Mouse (Mus musculus) frontal cortex, adult (tissue): ENCODE measurements around the gene Neurog3.
A peak's percentile ranks its signal among the peaks of the same experiment; 100 is the strongest.

Source experiments
- ATAC-seq: cut with Nextera tagmentation; 2 replicates; pipeline ENCODE4 v1.9.2; 2017; ENCODE audit warnings: mild to moderate bottlenecking, moderate library complexity, mixed read lengths; ENCODE audit not compliant: low TSS enrichment

Gene Neurog3

DNA sequence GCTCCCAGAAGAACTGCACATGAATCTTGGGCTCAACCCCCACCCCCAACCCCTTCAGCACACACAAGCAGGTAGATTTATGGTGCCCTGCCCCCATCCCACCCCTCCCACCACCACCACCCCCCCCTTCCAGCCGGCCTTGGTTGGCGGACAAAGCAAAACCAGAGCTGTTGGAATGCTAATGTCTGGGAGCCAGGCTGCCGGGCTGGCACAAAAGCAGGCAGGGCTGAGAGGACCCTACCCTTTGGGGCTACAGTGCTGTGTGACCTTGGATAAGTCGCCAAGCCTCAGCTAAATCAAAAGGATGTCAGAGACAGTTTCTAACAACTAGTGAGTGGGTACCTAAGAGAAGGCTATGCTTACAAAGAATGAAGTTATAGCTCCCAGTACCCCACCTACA, 4.3 kb downstream of the Neurog3 start:
- no peak for ATAC-seq

DNA sequence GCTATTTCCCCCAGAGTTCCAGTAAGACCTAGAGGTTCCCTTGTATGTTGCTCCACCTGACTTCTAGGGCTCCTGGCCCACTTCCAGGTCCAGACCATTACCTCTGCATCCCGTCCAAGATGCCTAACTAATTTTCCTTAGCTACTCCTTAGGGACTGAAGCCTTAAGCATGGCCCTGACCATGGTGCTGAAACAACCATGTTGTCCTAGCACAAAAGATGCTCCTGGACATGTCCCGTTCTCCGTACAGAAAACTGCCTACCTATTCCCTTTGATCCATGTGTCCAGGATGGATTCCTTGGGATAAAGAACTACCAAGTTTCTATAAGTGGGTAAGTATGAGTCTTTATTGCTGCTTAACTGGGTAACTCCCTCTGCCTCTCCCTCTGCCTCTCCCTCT, 5.2 kb downstream of the Neurog3 start:
- ATAC-seq, result no peak

DNA sequence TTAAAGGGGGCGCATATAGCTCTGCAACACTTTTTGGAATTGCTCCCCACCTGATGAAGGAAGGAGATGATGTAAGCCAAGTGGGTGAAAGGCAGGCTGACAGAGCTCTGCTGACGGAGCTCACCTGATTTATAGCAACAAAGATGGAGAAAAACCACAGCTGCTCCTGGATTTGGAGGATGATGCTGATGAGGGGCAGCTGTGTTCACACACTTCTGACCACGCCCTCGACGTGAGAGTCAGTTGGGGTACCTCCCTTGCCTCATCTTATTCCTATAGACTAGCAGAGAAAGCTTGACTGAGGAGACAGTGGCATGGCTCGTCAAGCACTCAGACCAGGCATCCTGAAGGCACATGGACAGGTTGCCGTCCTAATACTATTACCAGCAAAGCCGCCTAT, 10.9 kb downstream of the Neurog3 start, which contains the start of gene Fam241b:
TSS of gene Fam241b (minus strand) at position 101 of the 400 bp plus-strand sequence.
- ATAC-seq, result no peak

DNA sequence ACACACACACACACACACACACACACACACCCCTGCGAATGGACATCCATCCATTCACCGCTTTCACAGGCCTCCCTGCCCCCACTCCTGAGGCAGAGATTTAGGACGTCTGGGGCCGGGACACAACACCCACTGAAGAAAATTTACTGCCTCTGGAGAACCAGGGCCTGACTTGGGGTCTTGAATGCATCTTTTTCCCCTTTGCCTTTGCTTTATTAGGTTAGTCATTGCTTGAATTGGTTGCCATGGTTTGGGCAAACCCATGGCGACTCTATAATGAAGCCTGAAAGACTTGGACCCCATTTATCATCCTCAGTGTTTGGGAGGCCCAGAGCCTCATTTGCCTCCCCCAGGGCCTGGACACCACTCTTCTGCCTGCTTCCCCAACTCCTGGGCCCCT, 13.1 kb downstream of the Neurog3 start:
- no peak for ATAC-seq

DNA sequence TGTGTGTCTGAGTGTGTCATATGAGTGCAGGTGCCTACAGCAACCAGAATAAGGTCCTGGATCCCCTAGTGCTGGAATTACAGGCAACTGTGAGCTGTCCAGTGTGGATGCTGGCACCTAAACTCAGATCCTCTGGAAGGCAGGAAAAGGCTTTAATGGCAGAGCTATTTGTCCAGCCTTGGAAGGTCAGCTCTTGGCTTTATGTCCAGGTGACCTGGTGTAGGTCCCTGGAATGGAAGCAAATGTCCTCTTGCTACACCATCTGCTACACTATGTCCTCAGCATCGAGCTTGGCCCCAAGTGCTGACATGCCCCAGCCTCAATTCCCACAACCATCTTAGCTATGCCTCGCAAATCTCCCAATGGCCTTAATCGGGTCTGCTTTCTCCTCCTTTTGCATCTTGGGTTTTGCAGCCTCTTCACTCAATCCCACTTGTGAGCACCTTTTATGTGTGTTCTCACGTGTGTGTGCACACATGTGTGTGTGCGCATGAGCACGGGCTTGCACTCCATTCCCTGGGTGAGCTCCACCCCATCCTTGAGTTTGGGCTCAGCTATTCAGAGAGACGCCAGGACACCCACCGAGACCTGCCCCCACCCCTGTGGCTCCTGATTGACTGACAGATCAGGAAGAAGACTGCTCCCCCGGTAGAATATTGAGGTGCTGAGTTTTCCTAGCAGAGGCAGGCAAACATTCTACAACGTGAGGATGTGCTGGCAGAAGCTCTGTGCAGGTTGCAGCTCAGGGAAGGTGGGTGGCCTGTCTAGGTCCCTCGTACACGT, 14.8 kb downstream of the Neurog3 start:
- no peak for ATAC-seq

DNA sequence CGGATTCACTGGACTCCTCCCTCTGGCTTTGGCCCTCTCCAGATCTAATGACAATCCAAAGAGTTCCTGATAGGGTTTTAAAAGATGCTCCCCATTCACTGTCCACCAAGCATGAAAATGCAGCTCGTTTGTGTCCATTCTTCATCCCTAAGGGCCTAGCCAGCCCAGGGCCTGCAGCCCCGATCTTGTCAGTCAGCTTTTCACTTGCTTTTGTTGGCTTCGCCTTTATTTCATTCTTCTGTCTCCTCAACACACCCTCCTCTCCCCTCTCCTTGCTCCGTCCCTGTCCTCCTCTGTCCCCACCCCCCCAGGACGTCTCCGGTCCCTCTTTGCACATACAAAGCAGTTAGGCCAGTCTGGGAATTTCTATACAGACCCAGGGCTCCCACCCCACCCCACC, 17.0 kb downstream of the Neurog3 start:
- no peak for ATAC-seq

DNA sequence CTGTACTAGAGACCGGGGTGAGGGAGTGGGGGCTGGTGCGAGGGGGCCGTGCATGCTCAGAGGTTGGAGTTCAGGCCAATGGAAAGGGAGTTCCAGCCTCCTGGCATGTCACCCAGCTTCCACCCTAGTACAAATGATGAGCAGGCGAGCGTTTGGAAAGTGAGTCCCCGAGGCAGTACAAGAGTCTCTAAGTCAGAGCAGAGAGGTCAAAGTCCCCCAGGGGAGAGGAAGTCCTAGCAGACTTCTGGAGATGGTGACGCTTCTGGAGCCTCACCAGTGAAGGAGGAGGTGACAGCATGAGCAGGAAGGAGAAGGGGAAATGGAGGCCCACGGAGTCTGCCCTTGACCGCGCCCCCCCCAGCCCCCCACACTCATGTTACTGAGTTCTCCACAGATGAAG, 29.5 kb downstream of the Neurog3 start:
- no peak for ATAC-seq

DNA sequence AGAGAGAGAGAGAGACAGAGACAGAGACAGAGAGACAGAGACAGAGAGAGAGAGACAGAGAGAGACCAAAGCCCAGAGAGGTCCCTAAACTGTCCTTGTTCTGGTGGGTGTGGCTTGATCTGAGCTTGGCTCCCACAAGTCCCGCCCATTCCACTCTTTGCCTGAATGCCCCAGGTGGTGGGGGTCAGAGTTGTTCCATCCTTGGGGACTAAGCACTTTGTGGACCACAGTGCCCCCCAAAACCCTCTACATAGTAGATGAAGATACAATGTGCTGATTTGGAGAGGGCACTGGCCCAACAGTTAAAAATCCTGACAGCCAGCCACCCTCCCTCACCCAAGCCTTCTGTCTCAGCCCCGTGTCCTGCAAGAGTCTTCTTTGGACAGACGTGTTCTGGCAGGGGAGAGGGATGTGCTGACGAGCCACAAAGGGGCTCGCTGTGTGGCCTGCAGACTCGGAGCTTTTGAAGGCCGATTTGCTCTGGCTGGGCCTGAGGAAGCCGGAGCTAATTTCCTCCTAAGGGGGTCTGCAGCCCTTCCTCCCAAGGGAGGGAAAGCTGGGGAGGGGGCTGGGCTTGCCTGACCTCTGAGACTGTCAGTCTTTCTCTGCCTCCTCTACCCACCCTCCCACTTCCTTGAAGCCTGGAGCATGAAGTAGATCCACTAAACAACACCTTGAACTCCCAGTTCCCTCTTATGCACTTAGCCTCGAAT, 40.1 kb downstream of the Neurog3 start:
- no peak for ATAC-seq

DNA sequence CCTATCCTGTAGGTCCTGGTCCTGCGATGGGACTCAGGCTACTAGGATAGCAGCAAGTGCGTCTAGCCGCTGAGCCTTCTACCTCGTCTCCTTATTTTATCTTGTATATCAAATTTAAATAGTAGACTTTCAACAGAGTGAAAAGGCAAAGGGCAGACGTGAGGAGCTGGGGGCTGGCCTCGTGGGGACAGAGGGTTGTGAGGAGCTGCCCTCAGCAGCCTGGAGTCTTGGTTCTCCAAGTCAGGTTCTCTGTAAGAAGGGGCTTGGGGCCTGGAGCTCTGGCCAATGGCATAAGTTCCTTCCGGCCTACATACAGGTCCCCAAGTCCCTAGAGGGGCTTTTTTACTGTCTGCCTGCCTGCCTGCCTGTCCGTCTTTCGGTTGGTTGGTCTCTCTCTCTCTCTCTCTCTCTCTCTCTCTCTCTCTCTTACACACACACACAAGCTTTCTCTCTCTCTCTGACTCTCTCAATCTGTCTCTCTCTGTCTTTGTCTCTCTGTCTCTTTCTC, 41.1 kb downstream of the Neurog3 start:
- ATAC-seq, result no peak

DNA sequence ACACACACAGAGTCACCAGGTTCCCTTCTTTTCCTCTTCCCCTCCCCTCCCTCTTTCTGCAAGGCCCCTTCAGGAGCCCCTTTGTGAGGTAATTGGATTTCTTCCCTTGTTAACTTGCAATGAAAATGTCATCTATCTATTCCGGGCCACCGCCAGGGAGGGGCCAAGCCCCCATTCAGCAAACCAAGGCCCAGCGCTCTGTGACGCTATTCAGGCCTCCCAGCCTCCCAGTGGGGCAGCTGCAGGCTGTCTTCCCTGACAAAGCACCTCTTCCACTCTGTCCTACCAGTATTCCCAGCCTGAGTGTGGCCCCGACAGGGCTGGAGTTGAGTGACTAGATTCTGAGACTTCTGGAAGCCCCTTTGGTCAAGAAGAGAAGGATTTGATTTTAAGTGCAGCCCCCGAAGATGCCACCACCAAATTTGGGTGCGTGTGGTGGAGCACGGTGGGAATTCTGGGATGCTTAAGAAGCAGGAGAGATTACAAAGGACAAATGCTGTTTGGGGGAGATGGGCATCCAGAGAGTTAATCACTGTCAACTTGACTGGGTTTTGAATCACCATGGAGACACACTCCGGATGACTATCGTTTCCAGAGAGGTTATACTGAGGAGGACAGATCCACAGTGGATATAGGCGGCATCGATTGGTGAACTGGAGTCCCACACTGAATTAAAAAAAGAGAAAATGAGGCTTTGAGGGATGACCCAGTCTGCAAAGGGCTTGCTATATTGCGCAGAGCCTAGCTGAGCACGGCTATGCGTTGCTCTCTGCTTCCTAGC, 41.8 kb downstream of the Neurog3 start:
- no peak for ATAC-seq

DNA sequence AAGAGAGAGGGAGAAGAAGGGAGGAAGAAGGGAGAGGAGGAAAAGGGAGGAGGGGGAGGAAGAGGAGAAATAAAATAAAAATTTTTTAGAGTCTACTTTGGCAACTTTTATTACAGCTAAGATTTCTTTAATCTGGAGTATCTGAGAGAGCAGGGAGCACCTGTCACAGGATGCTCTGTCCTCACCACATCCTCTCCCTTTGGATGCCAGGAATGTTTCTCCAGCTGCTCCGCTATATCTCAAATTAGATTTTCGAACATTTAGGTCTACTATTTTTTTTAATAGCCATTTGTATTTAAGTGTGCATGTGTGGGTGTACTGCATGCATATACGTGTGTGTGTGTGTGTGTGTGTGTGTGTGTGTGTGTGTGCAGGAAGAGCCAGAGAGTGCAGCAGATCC, 47.1 kb downstream of the Neurog3 start:
- ATAC-seq, result no peak

DNA sequence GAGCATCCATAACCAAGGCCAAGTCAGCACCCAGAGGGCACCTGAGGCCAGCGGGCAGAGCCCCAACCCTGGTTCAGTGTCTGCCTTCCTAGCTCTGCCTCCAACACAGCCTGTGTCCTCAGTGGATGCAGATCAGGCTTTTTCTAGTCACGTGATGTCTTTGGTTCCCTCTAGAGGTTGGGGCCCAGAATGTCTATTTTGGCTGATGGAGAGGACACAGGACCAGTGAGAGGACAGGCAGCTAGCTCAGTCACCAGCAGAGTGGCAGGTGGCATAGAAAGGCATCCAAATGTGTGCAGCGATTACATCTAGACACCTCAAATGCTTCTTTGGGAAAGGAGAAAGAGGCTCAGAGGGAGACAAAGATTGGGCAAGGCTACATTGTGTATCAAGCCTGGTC, 48.8 kb downstream of the Neurog3 start:
- no peak; the same call in 1 of the 2 replicates for ATAC-seq

DNA sequence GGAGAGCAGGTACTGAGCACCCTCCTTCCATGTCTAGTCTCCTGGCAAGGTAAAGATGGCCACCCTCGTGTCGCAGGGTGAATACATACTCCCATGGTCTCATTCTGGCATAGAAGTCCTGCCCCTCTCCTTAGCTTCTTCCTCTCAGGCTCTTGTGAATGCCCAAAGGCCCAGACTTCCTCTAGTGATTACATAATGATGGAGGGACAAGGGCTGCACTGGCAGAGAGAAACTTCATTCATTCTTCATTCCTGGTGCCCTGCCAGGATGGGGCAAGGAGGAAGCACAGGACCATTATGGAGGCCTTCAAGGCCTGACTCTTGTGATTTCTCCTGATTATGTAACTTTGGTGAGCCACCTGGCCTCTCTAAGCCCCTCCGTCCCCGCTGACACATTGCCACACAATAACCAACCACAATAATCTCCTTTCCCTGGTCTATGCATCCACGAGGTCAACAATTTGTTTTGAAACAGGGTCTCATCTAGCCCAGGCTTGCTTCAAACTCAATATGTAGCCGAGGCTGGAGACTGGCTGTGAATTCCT, 49.7 kb downstream of the Neurog3 start:
- peak; percentile 3; the same call in 1 of the 2 replicates for ATAC-seq

DNA sequence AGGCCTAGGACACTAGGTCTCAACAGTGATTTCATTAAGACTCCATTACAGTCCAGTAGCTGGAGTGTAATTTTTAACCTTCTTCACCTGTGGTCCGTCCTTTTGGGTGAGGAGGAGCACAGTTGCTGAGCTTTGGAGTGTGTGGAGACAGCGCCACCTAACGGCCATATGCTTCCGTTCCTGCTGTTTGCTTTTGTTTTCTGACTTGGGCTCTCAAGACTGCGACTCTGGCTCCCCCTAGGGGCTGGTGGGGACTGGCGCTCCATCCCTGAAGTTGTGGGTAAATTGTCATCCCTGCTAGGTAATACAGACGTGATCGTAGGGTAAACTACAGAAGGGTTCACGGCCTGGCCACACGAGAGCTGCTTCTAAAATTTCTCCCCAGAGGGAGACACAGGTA, 50.2 kb downstream of the Neurog3 start:
- peak; percentile 82 for ATAC-seq
